Mouse (Mus musculus): ENCODE data around the gene Hivep3. TPM values are rescaled to one million over a fixed set of nuclear protein-coding genes. Genes with fewer than 3 reads are reported as not detected.

The Hivep3 gene
- total RNA-seq, 1 experiment from 2014 or later, result 6.3 TPM

DNA sequence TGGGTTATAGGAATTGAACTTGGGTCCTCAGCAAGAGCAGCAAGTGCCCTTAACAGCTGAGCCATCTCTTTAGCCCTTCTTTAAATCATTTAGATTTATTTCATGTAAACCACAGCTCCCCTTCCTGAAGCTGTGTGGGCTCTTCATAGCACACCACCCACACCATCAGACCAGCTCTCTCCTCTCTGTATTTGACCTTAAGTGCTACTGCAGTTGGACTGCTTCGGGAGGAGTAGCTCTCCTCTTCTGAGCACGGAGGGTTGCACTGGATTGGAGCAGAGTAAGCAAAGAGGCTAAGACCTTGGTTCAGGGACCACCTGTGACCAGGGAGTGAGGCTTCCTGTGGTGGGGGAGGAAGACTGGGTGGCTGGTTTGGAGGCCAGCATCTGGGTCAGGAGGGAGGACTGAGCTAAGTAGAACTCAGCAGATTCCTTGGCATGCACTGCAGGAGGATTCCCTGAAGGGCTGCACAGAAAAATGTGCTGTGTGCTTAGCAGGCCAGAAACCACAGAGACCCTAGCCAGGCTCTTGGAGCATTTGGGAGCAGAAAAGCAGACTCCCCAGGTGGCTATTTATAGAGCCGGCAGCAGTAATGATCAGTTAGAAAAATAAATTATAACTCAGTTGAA is 132.4 kb downstream of the Hivep3 start:
- no peak for ATAC-seq (replicated peaks; ENCODE audit: low read depth, poor library complexity, severe bottlenecking)

DNA sequence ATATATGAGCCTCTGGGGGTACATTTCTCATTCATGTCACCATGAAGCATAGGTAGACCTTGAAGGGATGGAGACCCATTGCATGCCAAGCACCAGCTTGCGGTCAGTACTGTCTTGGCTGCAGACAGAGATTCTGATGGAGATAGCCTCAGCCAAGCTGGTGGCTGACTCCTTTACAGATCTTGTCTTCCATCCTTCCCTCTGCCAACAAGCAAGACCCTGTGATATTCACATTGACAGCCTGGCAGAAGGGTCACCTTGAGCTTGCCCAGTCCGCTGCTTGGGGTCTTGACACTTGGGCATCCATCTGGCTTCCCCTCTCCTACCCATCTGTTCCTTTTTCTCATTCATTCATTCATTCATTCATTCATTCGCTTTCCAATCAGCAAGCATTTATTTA is 133.5 kb downstream of the Hivep3 start:
- no peak for ATAC-seq (replicated peaks; ENCODE audit: low read depth, poor library complexity, severe bottlenecking)

DNA sequence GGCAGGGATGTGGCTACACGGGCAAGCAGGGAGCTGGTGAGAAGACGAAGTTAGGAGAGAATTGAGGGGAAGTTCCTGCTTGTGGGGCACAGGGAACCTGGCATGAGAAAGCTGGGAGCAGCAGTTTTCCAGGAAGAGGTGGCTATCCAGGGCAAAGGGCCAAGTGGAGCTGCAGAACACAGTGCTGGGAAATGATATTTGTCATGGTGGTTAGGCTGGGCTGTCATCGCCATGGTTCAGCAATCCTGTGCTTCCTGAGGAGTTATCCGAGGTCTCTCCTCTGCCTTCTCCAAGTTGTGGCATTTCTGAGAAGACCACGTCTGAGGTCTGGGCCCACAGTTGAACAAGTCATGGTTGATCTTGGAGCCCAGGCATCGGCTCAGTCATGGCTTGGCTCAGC is 136.8 kb downstream of the Hivep3 start:
- 0 out of 2 replicates have a peak, but pooled peaks have one; percentile 19 for ATAC-seq (replicated peaks; ENCODE audit: low read depth, poor library complexity, severe bottlenecking)

DNA sequence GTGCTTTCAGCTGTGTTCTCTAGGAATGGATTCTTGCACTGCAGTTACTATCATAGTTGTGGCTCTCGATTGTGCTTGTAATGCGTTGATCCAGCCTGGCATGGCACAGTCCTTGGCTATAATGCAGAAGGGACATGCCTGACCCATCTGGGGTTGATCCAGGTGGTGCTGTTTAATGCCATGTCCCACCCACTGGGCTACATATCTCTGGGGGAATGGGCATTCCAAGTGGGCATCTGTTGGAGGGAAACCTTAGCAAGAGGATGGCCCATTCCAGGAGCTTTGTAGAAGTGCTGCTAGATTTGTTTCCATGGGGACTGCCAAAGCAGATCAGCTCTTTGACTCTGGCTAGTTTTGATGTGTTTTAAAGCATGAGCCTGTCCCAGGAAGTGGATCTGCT is 137.9 kb downstream of the Hivep3 start:
- no peak for ATAC-seq (replicated peaks; ENCODE audit: low read depth, poor library complexity, severe bottlenecking)

DNA sequence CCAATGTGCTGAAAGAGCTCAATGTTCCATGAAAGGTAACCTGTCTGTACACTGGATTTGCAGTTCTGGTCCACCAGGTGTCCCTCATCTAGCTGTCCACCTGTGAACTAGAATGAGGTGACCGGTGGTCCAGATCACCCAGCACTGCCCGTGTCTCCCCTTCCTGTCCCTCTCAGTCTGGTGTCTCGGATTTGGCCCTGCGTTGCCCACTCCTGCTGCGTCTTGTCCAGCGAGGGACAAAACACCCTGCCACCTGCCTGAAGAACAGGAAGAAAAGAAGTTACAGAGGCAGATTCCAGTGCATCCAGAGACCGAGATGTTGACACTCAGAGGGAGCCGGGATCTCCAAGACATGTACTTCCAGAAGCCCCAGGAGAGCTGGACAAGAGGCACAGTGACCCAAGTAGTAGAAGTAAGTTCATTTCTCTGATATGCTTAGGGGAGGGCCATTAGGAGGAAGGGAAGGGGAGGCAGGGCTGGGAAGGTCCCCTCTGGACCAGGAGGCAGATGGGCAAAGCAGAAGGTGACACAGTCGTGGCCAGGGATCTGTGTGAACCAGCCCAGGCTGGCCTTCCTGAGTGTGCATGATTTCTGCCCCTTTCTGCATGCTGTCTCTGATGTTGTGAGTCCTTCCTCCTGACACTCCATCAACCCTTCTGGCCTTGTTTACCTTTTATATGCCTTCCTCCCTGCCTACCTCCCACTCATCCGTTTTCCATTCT is 138.4 kb downstream of the Hivep3 start:
- no peak for ATAC-seq (replicated peaks; ENCODE audit: low read depth, poor library complexity, severe bottlenecking)

DNA sequence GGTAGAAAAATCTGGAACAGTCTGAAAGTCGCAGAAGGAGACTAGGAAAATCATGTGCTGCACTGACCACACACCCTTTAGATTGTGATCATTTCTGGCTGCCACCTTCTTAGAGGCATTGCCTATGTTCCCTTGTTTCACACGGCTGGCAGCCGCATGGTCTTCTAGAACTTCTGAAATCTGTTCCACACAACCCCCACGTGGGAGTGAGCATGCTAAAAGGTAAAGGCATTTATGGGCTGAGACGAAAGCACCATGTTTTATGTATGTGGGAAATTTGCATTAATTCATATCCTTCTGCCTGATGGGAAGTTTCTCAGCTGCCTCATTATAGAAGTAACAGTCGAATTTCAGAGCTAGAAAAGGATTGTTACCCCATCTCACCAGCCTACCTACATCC is 140.4 kb downstream of the Hivep3 start:
- no peak for ATAC-seq (replicated peaks; ENCODE audit: low read depth, poor library complexity, severe bottlenecking)

DNA sequence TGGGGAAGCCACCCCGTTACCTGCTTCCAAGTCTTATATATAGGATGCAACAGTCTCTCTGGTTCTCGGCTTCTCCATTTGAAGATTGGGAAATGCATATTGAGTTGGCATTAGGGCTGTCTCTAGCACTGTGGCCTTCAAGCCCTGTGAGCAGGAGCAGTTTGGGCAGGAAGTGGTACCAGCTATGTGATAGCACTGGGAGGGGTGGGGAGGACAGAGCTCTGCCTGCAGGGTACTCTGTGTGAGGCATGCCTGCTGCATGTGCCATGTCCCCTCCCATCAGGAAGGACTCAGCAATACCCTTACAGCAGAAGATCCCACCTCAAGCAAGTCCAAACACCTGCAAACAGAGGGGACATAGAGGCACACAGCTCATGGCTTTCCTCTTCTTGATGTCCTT is 142.0 kb downstream of the Hivep3 start:
- ATAC-seq (replicated peaks; ENCODE audit: low read depth, poor library complexity, severe bottlenecking), result peak; percentile 83

DNA sequence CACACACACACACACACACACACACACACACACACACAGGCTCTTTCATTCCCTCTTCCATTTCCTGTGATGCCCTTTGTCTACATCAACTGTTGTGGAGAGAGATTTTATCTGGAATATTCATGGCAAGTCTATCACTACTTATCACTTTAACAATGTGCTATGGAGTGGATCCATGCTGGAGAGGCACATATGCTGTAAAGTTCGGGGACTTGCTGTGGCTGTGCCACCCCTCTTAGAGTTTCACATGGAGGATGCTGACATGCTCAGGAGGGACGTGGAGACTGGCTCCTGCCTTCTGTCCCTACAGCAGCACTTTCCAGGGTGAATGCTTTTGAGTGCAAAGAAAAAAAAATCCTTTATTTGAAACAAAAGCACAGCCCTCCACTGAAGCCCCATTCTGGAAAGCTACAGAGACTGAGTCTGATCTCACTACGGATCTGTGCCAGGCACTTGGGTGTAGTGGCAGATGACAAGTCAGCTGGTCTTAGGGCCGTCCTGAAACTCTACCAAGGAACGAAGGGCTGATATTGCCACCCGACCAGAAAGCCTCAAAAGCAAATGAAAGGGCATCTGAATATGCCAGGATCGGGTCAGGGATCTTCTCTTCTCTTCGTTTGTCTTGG is 143.1 kb downstream of the Hivep3 start:
- no peak for ATAC-seq (replicated peaks; ENCODE audit: low read depth, poor library complexity, severe bottlenecking)

DNA sequence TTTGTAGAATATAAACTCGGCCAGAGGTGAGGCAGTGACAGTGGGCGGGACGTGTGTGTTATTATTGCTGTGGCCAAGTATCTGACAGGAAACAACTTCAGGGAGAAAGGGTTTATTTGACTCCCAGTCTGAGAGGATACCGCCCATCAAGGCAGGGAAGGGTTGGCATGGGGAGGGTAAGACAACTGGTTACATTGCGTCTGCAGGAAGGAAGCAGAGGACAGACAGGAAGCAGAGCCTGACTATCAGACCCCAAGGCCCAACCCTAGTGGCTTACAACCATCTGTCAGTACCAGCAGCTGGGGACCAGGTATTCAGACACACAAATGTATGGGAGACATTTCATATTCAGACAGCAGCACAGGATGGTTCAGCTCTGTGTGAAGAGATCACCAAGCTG is 144.6 kb downstream of the Hivep3 start:
- ATAC-seq (replicated peaks; ENCODE audit: low read depth, poor library complexity, severe bottlenecking), result peak; percentile 80

DNA sequence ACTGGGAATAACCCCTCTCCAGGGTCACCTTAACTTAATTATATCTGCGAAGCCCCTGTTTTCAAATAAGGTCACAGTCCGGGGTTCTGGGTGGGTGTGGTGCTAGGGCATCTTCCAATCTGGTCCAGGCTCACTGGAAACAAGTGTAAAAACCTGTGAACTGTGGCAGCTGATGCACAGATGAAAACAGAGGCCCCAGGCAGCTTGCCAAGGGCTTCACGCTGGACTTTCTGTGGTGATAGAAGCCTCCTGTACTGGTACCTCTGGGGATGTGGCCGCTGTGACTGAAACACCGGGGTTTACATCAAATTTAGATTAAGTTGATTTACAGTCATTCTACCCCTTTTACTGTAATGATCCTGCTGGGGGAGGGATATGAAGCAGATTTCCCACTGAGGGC is 146.1 kb downstream of the Hivep3 start:
- ATAC-seq (replicated peaks; ENCODE audit: low read depth, poor library complexity, severe bottlenecking), result no peak

DNA sequence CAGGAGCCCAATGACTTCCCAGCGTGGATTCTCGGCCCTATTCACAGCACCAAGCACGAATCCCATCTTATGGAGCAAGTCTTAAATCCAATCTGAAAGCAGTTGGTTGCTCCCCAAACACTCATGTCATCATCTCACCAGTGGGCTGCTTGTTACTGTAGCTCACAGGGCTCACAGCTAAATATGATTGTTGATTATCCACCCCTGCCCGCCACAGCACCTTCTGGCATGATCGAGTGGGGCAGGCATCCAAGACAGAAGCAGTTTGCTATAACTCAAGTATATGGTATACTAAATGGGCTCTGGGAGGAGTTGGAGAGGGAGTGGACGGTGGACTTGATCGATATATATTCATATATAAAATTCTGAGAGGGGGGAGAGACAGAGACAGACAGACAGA is 146.7 kb downstream of the Hivep3 start:
- ATAC-seq (replicated peaks; ENCODE audit: low read depth, poor library complexity, severe bottlenecking), result no peak

DNA sequence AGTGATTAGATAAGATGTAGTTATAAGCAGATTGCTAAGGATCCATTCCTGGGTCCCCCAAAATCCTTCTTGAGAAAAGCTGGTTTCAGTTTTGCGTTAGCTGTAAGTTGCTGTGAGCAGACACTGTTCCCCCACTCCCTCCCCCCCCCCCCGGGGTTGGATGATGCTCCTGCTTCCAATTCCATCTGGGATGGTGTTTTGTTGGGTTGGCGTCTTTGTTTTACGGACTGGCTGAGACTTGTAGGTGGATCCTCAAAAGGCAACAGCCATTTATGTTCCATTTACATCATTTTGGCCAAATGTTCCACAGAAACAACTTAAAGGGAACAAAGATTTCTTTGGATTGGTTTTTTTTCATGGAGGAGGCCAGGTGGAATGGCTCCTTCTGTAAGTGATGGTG is 147.7 kb downstream of the Hivep3 start:
- ATAC-seq (replicated peaks; ENCODE audit: low read depth, poor library complexity, severe bottlenecking), result no peak

DNA sequence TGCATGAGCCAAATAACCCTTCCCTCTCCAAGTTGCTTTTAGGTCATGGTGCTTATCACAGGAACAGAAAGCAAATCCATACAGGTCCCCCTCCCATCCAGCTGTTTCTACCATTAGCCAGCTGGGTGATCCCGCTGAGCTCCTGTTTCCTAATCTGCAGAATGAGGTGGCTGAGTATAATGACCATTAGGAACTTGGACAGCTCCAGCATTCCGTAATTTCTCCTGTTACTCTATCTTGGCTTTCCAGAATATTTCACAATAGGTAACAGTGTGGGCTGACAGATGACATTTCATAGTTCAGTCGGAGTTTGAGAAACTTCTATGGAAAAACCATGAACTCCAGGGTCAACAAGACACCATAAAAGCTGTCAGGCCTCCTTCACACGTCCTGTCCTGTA is 148.8 kb downstream of the Hivep3 start:
- no peak for ATAC-seq (replicated peaks; ENCODE audit: low read depth, poor library complexity, severe bottlenecking)

DNA sequence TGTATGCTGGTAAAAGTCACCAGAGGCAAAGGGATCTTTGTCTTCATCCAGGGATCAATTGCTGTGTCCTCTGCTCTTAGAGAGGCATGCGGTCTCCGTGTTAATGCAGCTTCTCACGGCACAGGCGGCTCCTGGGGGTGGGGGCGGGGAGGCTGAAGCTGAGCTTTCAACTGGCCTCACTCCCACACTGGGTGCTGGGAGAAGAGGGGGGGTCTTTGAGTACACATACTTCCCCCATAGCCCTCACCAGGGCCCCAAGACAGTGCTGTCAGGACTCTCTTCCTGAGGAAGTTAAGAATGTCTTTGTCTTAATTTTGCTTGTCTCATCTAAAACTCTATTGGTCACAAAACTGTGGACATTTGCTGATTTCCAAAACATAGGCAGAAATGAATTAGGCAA is 149.2 kb downstream of the Hivep3 start:
- no peak for ATAC-seq (replicated peaks; ENCODE audit: low read depth, poor library complexity, severe bottlenecking)

DNA sequence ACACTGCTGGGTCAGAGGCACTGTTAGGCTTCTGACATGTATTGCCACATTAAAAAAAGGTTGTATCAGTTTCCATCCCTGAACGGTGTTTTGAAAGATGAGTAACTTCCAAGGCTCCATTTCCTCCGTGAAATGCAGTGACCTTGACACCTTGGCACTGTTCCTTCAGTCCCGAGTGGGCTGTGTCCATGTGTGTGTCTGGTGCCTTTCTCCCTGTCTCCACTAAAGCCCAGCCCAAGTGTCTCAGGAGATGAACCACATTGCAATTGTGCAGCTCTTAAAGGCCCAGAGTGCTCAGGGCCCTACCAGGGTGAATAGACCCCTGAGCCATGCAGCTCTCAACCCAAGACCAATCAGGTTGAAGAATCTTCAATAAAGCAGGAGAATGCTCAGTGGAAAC is 153.0 kb downstream of the Hivep3 start:
- ATAC-seq (replicated peaks; ENCODE audit: low read depth, poor library complexity, severe bottlenecking), result no peak

DNA sequence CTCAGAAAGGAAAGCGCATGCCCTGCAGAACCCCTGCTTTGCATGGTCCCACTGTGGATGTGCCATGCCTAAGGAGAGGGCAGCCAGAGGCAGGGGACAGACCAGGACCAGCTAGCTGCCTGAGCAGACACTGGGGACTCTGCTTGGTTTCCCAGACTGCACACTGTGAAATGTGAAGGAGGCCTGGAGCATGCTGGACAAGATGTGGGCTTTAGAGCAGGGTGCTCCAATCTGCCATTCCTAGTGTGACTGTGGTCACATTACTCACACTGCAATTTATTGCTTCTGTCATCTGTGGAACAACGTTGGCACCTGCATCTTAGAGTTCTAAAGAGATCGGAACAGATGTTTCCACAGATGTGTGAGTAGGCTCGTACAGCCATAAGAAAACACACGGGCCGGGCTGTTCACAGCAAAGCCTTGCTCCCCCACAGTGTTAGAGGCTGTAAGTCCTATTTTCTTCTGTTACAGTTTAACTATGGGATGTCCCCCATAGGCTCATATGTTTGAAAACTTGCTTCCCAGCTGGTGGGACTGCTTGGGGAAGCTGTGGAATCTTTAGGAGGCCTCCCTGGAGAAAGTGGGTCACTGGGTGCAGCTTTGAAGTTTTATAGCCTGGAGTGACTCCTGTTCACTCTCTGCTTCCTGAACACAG is 154.1 kb downstream of the Hivep3 start:
- no peak for ATAC-seq (replicated peaks; ENCODE audit: low read depth, poor library complexity, severe bottlenecking)

DNA sequence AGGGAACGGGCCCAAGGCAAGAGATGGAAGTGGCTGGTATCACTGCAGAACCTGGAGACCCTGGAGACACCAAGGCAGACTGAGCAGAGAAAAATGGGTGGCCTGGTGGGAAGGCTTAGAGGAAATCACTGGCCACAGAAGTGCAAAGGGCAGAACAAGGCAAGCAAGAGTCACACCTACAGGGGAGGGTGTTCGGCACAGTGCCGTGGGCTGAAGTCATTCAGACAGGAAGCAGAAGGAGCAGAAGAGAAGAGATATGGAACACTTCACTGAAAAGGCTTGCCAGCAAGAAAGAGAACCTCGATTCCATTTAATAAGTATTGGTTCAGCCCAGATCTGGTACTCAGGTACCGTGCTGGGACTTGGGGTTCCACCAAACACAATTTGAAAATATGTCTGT is 156.2 kb downstream of the Hivep3 start:
- ATAC-seq (replicated peaks; ENCODE audit: low read depth, poor library complexity, severe bottlenecking), result peak; percentile 93

DNA sequence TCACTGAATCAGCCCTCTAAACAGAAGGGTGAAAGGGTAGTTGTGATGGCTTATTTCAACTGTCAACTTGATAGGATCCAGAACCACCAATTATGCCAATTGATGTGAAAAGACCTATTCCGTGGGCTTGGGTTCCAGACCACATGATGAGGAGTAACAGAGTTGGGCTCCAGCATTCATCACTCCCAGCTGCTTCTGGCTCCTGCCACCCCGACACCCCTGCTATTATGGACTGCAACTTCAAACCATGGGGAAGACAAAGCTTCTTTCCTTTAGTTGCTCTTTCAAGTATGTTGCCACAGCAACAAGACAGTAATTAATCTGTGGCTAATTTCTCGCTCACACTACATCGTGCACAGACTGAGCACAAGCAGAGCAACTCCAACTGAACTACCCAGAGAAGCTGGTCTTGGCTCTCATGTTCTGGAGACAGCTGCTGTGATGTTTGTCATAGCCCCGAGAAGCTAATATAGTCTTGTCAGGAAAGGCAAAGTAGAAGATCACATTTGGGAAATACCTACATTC is 159.7 kb downstream of the Hivep3 start:
- ATAC-seq (replicated peaks; ENCODE audit: low read depth, poor library complexity, severe bottlenecking), result no peak

DNA sequence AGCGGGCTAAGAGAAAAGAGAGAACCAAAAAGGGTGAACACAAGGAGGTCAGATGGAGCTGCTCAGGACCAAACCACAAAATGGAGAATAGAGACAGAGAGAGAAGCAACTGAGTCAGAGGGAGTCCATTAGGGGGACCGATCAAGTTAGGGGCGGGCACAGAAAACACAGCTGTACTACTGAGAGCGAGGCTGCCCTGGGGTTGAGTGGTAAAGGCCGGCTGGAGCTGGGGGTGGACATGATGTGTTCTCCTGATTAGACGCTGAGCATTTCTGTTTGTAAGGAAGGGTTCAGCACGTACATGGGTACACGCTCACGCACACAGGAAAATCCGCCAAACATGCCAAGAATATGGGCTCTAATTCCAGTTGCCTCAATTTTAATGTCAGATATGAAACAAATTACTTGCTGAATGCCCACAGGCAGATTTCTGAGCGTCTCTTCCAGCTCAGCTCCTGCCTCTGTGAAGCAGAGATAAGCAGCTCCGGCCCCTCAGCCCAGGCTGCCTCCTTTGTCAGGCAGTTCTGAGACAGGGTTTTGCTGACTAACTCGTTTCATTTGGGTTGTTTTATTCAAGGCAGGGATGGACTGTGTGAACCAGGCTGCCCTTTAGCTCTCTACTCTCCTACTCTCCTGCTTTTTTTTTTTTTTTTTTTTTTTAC is 161.3 kb downstream of the Hivep3 start:
- peak; percentile 83 for ATAC-seq (replicated peaks; ENCODE audit: low read depth, poor library complexity, severe bottlenecking)

DNA sequence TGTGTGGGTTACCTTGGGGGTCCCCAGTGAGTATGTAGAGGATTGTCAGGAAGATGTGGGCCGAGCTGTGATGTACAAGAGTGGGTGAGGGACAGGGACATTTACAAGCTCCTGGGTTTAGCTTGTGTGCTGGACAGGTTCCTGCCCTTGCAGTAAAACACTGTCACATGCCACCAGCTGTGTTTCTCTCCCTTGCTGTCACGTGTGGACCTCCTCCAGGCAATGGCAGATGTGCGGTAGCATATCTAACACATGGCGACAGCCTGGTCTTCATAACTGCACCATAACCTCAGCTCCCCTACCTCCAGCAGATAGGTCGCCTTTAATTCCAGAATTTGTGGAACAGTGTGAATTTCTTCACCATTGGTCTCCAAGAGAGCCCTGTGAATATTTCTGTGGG is 161.9 kb downstream of the Hivep3 start:
- no peak for ATAC-seq (replicated peaks; ENCODE audit: low read depth, poor library complexity, severe bottlenecking)

Data from common myeloid progenitor, adult 5-6 weeks (primary cell).